Mouse (Mus musculus) kidney, adult 11 months (tissue): Measurements from ENCODE around the gene Ado.

Experiments
- DNase-seq: peaks from one replicate; pipeline ENCODE4 v3.0.0; 2022

Ado gene

GRCm38 (mm10) chr10:67548877-67549731 lies at the start of gene Ado:
Gene Ado, minus strand, starts transcription at chr10:67548955.
- DNase-seq = peak; percentile 87

- no peak for DNase-seq
Observed at GRCm38 (mm10) chr10:67595278-67595677, 46.5 kb upstream of the Ado start.

GRCm38 (mm10) chr10:67585873-67586610 lies 37.3 kb upstream of the Ado start:
- DNase-seq = no peak

GRCm38 (mm10) chr10:67581698-67582285 lies 33.0 kb upstream of the Ado start:
- DNase-seq = no peak

- DNase-seq = no peak
Observed at GRCm38 (mm10) chr10:67579830-67580229, 31.1 kb upstream of the Ado start.

GRCm38 (mm10) chr10:67573310-67573709 lies 24.6 kb upstream of the Ado start:
- DNase-seq = no peak

GRCm38 (mm10) chr10:67571443-67571842 lies 22.7 kb upstream of the Ado start:
- no peak for DNase-seq

- DNase-seq = no peak
Observed at GRCm38 (mm10) chr10:67569539-67569938, 20.8 kb upstream of the Ado start.

- no peak for DNase-seq
Observed at GRCm38 (mm10) chr10:67566104-67566503, 17.3 kb upstream of the Ado start.

GRCm38 (mm10) chr10:67564509-67564908 lies 15.8 kb upstream of the Ado start:
- no peak for DNase-seq

GRCm38 (mm10) chr10:67561185-67561584 lies 12.4 kb upstream of the Ado start:
- DNase-seq = no peak

- no peak for DNase-seq
Observed at GRCm38 (mm10) chr10:67559765-67560394, 11.1 kb upstream of the Ado start.

GRCm38 (mm10) chr10:67558053-67558452 lies 9.3 kb upstream of the Ado start:
- no peak for DNase-seq

GRCm38 (mm10) chr10:67548261-67548854 lies 397 bp downstream of the Ado start:
- peak; percentile 50 for DNase-seq

GRCm38 (mm10) chr10:67547850-67548260 lies 900 bp downstream of the Ado start:
- peak; percentile 17 for DNase-seq

GRCm38 (mm10) chr10:67540591-67540990 lies 8.2 kb downstream of the Ado start:
- no peak for DNase-seq

GRCm38 (mm10) chr10:67539401-67539730 lies 9.4 kb downstream of the Ado start:
- no peak for DNase-seq

- no peak for DNase-seq
Observed at GRCm38 (mm10) chr10:67538585-67539400, 10.0 kb downstream of the Ado start.

- DNase-seq = peak; percentile 15
Observed at GRCm38 (mm10) chr10:67538106-67538505, 10.6 kb downstream of the Ado start.

GRCm38 (mm10) chr10:67537151-67537994 lies 11.4 kb downstream of the Ado start:
- peak; percentile 90 for DNase-seq

GRCm38 (mm10) chr10:67536621-67537141 lies 12.1 kb downstream of the Ado start:
- DNase-seq = peak; percentile 31
